Mouse (Mus musculus): ENCODE measurements around the gene Masp1. TPM values are rescaled to one million over a fixed set of nuclear protein-coding genes. Genes with fewer than 3 reads are reported as not detected.
A peak's percentile ranks its signal among the peaks of the same experiment; 100 is the strongest.

The Masp1 gene
- polyA plus RNA-seq, 1 experiment from 2014 or later: 1.4 TPM

- Histone ChIP-seq H3K9ac (ENCODE audit: low read depth, low read length) (no peak overlapping the region), H3K4me2 (replicated peaks; ENCODE audit: low read depth) (no peak overlapping the region), H3K4me1 (replicated peaks; ENCODE audit: control insufficient read depth, insufficient read depth, low read length) (no peaks in the 10 kb centered on the region), H3K27ac (ENCODE audit: low read depth, low read length) (no peak overlapping the region), H3K27me3 (replicated peaks; ENCODE audit: control insufficient read depth, insufficient read depth, low read length) (no peaks in the 10 kb centered on the region), H3K4me3 (ENCODE audit: low read depth, low read length) (no peak overlapping the region), H3K36me3 (ENCODE audit: control insufficient read depth, insufficient read depth) (no peaks in the 10 kb centered on the region), H3K9me3 (ENCODE audit: control insufficient read depth) (no peaks in the 10 kb centered on the region)
- ATAC-seq: no peak
- 38% methylated on average over 8 of the region's 8 CpGs for WGBS
- peak; percentile 87 for TF ChIP-seq CTCF (IDR thresholded peaks at IDR 0.05; ENCODE audit: low read depth)
Measured at GRCm38 (mm10) chr16:23403008-23403755, 117.4 kb downstream of the Masp1 start.

DNA sequence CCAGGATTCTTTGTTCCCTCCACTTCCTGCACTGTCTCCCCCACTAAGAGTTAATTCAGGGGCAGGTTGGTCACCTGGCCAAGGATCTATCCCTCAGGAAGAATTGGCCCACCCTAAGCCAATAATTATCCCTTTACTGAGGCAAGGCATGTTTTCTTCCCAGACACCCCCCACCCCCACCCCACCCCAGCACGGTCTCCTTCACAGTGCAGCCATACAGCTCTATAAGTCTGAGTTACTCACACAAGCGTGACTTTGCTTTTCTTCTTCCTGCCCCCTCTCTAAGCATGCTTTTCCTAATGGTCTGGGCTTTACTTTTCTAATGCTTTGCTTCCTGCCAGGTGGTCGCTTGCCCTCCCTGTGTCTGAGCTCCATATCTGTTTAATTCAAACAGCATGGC, 118.7 kb downstream of the Masp1 start:
- Histone ChIP-seq H3K9ac (ENCODE audit: low read depth, low read length) (no peak overlapping the region), H3K9me3 (ENCODE audit: control insufficient read depth) (no peaks in the 10 kb centered on the region), H3K27me3 (replicated peaks; ENCODE audit: control insufficient read depth, insufficient read depth, low read length) (no peaks in the 10 kb centered on the region), H3K4me2 (replicated peaks; ENCODE audit: low read depth) (no peak overlapping the region), H3K36me3 (ENCODE audit: control insufficient read depth, insufficient read depth) (no peaks in the 10 kb centered on the region), H3K4me3 (ENCODE audit: low read depth, low read length) (no peak overlapping the region), H3K27ac (ENCODE audit: low read depth, low read length) (no peak overlapping the region), H3K4me1 (replicated peaks; ENCODE audit: control insufficient read depth, insufficient read depth, low read length) (no peaks in the 10 kb centered on the region)
- WGBS: 62% methylated on average over 3 of the region's 3 CpGs
- no peak for TF ChIP-seq CTCF (IDR thresholded peaks at IDR 0.05; ENCODE audit: low read depth)
- ATAC-seq: no peak

DNA sequence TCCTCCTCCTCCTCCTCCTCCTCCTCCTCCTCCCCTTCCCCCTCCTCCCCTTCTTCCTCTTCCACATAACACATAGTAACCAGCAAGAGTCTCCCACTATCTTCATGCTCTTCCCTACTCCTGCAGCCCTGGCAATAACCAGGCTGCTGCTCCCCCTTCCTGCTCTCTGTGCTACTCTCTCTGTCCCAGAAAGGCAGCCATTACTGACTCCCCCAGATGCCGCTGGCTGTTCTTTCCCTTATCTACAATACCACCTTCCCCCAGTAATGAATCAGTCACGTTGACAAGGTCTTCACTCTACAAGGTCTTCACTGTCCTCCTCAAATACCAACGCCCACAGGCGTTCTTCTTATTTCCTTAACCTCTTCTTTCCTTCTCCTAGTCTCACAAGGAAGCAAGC, 119.2 kb downstream of the Masp1 start:
- Histone ChIP-seq H3K27me3 (replicated peaks; ENCODE audit: control insufficient read depth, insufficient read depth, low read length) (no peaks in the 10 kb centered on the region), H3K9me3 (ENCODE audit: control insufficient read depth) (no peaks in the 10 kb centered on the region), H3K4me2 (replicated peaks; ENCODE audit: low read depth) (no peak overlapping the region), H3K4me3 (ENCODE audit: low read depth, low read length) (no peak overlapping the region), H3K36me3 (ENCODE audit: control insufficient read depth, insufficient read depth) (no peaks in the 10 kb centered on the region), H3K9ac (ENCODE audit: low read depth, low read length) (no peak overlapping the region), H3K4me1 (replicated peaks; ENCODE audit: control insufficient read depth, insufficient read depth, low read length) (no peaks in the 10 kb centered on the region), H3K27ac (ENCODE audit: low read depth, low read length) (no peak overlapping the region)
- no peak for TF ChIP-seq CTCF (IDR thresholded peaks at IDR 0.05; ENCODE audit: low read depth)
- no peak for ATAC-seq
- 25% methylated on average over 4 of the region's 4 CpGs for WGBS

Other genes with a start within 250 kb of the Masp1 start
- gene Rtp1, start 91.7 kb downstream of the Masp1 start, polyA plus RNA-seq (2015; fragmentation: Nextera tagmentation; extraction: Ambion mirVana): not detected in 2 replicates
- 99.8 and 112 TPM in 2 replicates for gene Rtp4, start 524 bp downstream of the Masp1 start, polyA plus RNA-seq (2015; fragmentation: Nextera tagmentation; extraction: Ambion mirVana)